Comparison of ENCODE assay signal across 5 mouse cellular contexts in genomic region chr14:26237183-26237582, GRCm38 (mm10). TPM values are rescaled to one million over a fixed set of nuclear protein-coding genes. Genes with fewer than 3 reads are reported as not detected.
"Had no signal": no experiment of that assay in that cellular context is flagged by ENCODE, and none has a peak within 500 bp of the region (broad histone marks: within the 10 kb centered on the region; RNA-seq: fewer than 3 reads in every experiment).

No protein-coding gene starts in this region.

RNA-seq across cellular contexts. Expression of gene Duxbl3, which starts 20.6 kb away (rescaled TPM):
- polyA plus RNA-seq: liver, adult 2 months; liver, embryonic 13.5 days; liver, embryonic 14.5 days; liver, embryonic 15.5 days; macrophage had no signal

RNA-seq across cellular contexts. Expression of gene Plac9b, which starts 54.9 kb away (rescaled TPM):
- polyA plus RNA-seq: macrophage had no signal
